Mouse (Mus musculus) lung, embryonic 15.5 days (tissue): ENCODE results near the gene Gon7. TPM values are rescaled to one million over a fixed set of nuclear protein-coding genes. Genes with fewer than 3 reads are reported as not detected.

Source experiments
- ATAC-seq: fragments of 200-750 bp; cut with Nextera tagmentation; 2 replicates; pipeline ENCODE4 v1.8.0; 2017; ENCODE audit warnings: moderate number of reproducible peaks, borderline replicate concordance; ENCODE audit not compliant: low FRiP score, low TSS enrichment; ENCODE audit errors: extremely low read depth
- H3K27ac ChIP-seq: fragments of 300-500 bp; sonication (generic); 2 replicates; pipeline ENCODE4 v1.5.1; 2015; ENCODE audit warnings: moderate library complexity, mild to moderate bottlenecking, inconsistent platforms
- H3K27me3 ChIP-seq: fragments of 300-500 bp; sonication (generic); 2 replicates; pipeline ENCODE4 v1.6.1; 2015; ENCODE audit warnings: inconsistent platforms
- H3K36me3 ChIP-seq: fragments of 300-500 bp; sonication (generic); 2 replicates; pipeline ENCODE4 v1.6.1; 2015; ENCODE audit warnings: inconsistent platforms
- H3K4me1 ChIP-seq: fragments of 300-500 bp; sonication (generic); 2 replicates; pipeline ENCODE4 v1.6.1; 2015; ENCODE audit warnings: inconsistent platforms
- H3K4me2 ChIP-seq: fragments of 300-500 bp; sonication (generic); 2 replicates; pipeline ENCODE4 v1.6.1; 2015; ENCODE audit warnings: inconsistent platforms, mild to moderate bottlenecking, moderate library complexity
- H3K4me3 ChIP-seq: fragments of 300-500 bp; sonication (generic); 2 replicates; pipeline ENCODE4 v1.5.1; 2015; ENCODE audit warnings: mild to moderate bottlenecking, inconsistent platforms
- H3K9ac ChIP-seq: fragments of 300-500 bp; sonication (generic); 2 replicates; pipeline ENCODE4 v1.6.1; 2015; ENCODE audit warnings: inconsistent platforms
- H3K9me3 ChIP-seq: fragments of 300-500 bp; sonication (generic); 2 replicates; pipeline ENCODE4 v1.6.1; 2016; ENCODE audit warnings: inconsistent platforms
- WGBS: fragments of 180-500 bp; shearing (Covaris S2); methylation state at CpG from one replicate; pipeline ENCODE4 v1.1.7; 2015; 5-methylcytosine and 5-hydroxymethylcytosine counted together
- polyA plus RNA-seq: library from polyadenylated mRNA; unstranded; fragments of >200 nt; fragmentation: Nextera tagmentation; extraction: Ambion mirVana; gene quantifications from 2 replicates; pipeline ENCODE4 v1.2.1, GENCODE M21; 2015

The Gon7 gene
- polyA plus RNA-seq, 1 experiment from 2014 or later: 31.3 TPM

- Histone ChIP-seq H3K4me1 (no peaks in the 10 kb centered on the region), H3K27me3 (no peaks in the 10 kb centered on the region), H3K9me3 (no peaks in the 10 kb centered on the region), H3K4me3 (no peak overlapping the region), H3K9ac (no peak overlapping the region), H3K36me3 (no peaks in the 10 kb centered on the region), H3K27ac (no peak overlapping the region), H3K4me2 (no peak overlapping the region)
- WGBS: 74% methylated on average over 10 of the region's 10 CpGs
- ATAC-seq: no peak
These were observed 42.8 kb downstream of the Gon7 start for GRCm38 (mm10) chr12:102714654-102715395.

GRCm38 (mm10) chr12:102714116-102714515 is 43.5 kb downstream of the Gon7 start:
- Histone ChIP-seq H3K36me3 (no peaks in the 10 kb centered on the region), H3K4me2 (no peak overlapping the region), H3K9me3 (no peaks in the 10 kb centered on the region), H3K4me3 (no peak overlapping the region), H3K9ac (no peak overlapping the region), H3K27ac (no peak overlapping the region), H3K27me3 (no peaks in the 10 kb centered on the region), H3K4me1 (no peaks in the 10 kb centered on the region)
- WGBS: 56% methylated on average over 2 of the region's 2 CpGs
- ATAC-seq: no peak

GRCm38 (mm10) chr12:102713153-102713865 is 44.3 kb downstream of the Gon7 start:
- Histone ChIP-seq H3K9me3 (no peaks in the 10 kb centered on the region), H3K27me3 (no peaks in the 10 kb centered on the region), H3K36me3 (no peaks in the 10 kb centered on the region), H3K4me2 (no peak overlapping the region), H3K9ac (no peak overlapping the region), H3K4me1 (no peaks in the 10 kb centered on the region), H3K4me3 (no peak overlapping the region), H3K27ac (no peak overlapping the region)
- ATAC-seq: no peak
- 58% methylated on average over 20 of the region's 20 CpGs for WGBS

- Histone ChIP-seq H3K27me3 (no peaks in the 10 kb centered on the region), H3K9me3 (no peaks in the 10 kb centered on the region), H3K36me3 (no peaks in the 10 kb centered on the region), H3K27ac (no peak overlapping the region), H3K9ac (no peak overlapping the region), H3K4me2 (no peak overlapping the region), H3K4me3 (no peak overlapping the region), H3K4me1 (peaks cover under 1% of the 10 kb centered on the region)
- no peak for ATAC-seq
- 70% methylated on average over 4 of the region's 4 CpGs for WGBS
These were observed 46.7 kb downstream of the Gon7 start for GRCm38 (mm10) chr12:102710851-102711375.

- WGBS: 78% methylated on average over 5 of the region's 5 CpGs
- no peak for ATAC-seq
- no peaks in the 10 kb centered on the region for H3K36me3 ChIP-seq
- H3K4me3 ChIP-seq: no peak overlapping the region
- H3K4me2 ChIP-seq: no peak overlapping the region
- H3K4me1 ChIP-seq: peaks cover 6% of the 10 kb centered on the region
- no peak overlapping the region for H3K9ac ChIP-seq
- H3K27ac ChIP-seq: no peak overlapping the region
- H3K9me3 ChIP-seq: no peaks in the 10 kb centered on the region
- H3K27me3 ChIP-seq: no peaks in the 10 kb centered on the region
These were observed 47.7 kb downstream of the Gon7 start for GRCm38 (mm10) chr12:102709896-102710295.

- no peaks in the 10 kb centered on the region for H3K27me3 ChIP-seq
- H3K9me3 ChIP-seq: no peaks in the 10 kb centered on the region
- H3K36me3 ChIP-seq: no peaks in the 10 kb centered on the region
- H3K9ac ChIP-seq: no peak overlapping the region
- peaks cover 17% of the 10 kb centered on the region for H3K4me1 ChIP-seq
- ATAC-seq: no peak
- H3K27ac ChIP-seq: no peak overlapping the region
- H3K4me2 ChIP-seq: no peak overlapping the region
- WGBS: 63% methylated on average over 11 of the region's 11 CpGs
- H3K4me3 ChIP-seq: no peak overlapping the region
These were observed 49.4 kb downstream of the Gon7 start for GRCm38 (mm10) chr12:102708220-102708619.

- H3K4me1 ChIP-seq: peaks cover 24% of the 10 kb centered on the region
- ATAC-seq: no peak
- H3K27ac ChIP-seq: no peak overlapping the region
- no peaks in the 10 kb centered on the region for H3K27me3 ChIP-seq
- H3K9ac ChIP-seq: no peak overlapping the region
- no peaks in the 10 kb centered on the region for H3K36me3 ChIP-seq
- no peak overlapping the region for H3K4me3 ChIP-seq
- H3K4me2 ChIP-seq: no peak overlapping the region
- H3K9me3 ChIP-seq: no peaks in the 10 kb centered on the region
- WGBS: 81% methylated on average over 10 of the region's 10 CpGs
These were observed 50.7 kb downstream of the Gon7 start for GRCm38 (mm10) chr12:102706833-102707463.

GRCm38 (mm10) chr12:102705906-102706640 is 51.5 kb downstream of the Gon7 start:
- H3K4me2 ChIP-seq: peak overlapping the region; percentile 99
- H3K27me3 ChIP-seq: no peaks in the 10 kb centered on the region
- 45% methylated on average over 6 of the region's 6 CpGs for whole genome bisulfite sequencing
- peaks cover 24% of the 10 kb centered on the region for H3K4me1 ChIP-seq
- H3K27ac ChIP-seq: no peak overlapping the region
- no peaks in the 10 kb centered on the region for H3K9me3 ChIP-seq
- H3K36me3 ChIP-seq: no peaks in the 10 kb centered on the region
- no peak for ATAC-seq
- no peak overlapping the region for H3K4me3 ChIP-seq
- no peak overlapping the region for H3K9ac ChIP-seq

GRCm38 (mm10) chr12:102705216-102705871 is 52.3 kb downstream of the Gon7 start:
- Histone ChIP-seq H3K36me3 (no peaks in the 10 kb centered on the region), H3K4me2 (peak overlapping the region; percentile 99), H3K9me3 (no peaks in the 10 kb centered on the region), H3K27ac (peak overlapping the region; percentile 87), H3K9ac (peak overlapping the region; percentile 77), H3K4me3 (peak overlapping the region; percentile 84), H3K4me1 (peaks cover 24% of the 10 kb centered on the region), H3K27me3 (no peaks in the 10 kb centered on the region)
- peak; percentile 68 for ATAC-seq
- WGBS: 1% methylated on average over 45 of the region's 45 CpGs

- WGBS: under 1% methylated on average over 53 of the region's 105 CpGs
- peaks cover 24% of the 10 kb centered on the region for H3K4me1 ChIP-seq
- ATAC-seq: peak; percentile 93
These were observed 53.0 kb downstream of the Gon7 start, which contains the start of gene Itpk1 for GRCm38 (mm10) chr12:102704457-102705198. Gene Itpk1 (minus strand): TSS chr12:102704930.

More at GRCm38 (mm10) chr12:102704457-102705198, 53.0 kb downstream of the Gon7 start, which contains the start of gene Itpk1:
- H3K27ac ChIP-seq: peak within 1 kb of the TSS; percentile 87
- no peaks in the 10 kb centered on the region for H3K36me3 ChIP-seq
- peak within 1 kb of the TSS; percentile 77 for H3K9ac ChIP-seq
- H3K4me2 ChIP-seq: peak within 1 kb of the TSS; percentile 99
- no peaks in the 10 kb centered on the region for H3K27me3 ChIP-seq
- H3K9me3 ChIP-seq: no peaks in the 10 kb centered on the region
- peak within 1 kb of the TSS; percentile 84 for H3K4me3 ChIP-seq
